Mouse (Mus musculus) liver, embryonic 14.5 days (tissue): ENCODE data around the gene Dlx5.

ENCODE experiments used
- CTCF ChIP-seq: IDR thresholded peaks from 2 replicates; pipeline ENCODE4 v1.5.1; 2016; ENCODE audit warnings: antibody characterized with exemption, low read depth, control low read depth
- EP300 ChIP-seq: IDR thresholded peaks from 2 replicates; pipeline ENCODE4 v1.6.1; 2016; ENCODE audit warnings: antibody characterized with exemption, low read depth

- TF ChIP-seq CTCF (no peak), EP300 (no peak)
These were observed 21.3 kb downstream of the Dlx5 start for GRCm38 (mm10) chr6:6860411-6861085.
